14 mouse cellular contexts compared by ENCODE assay signal in genomic region chr5:123640181-123640580, GRCm38 (mm10).
"Had no signal": no experiment of that assay in that cellular context is flagged by ENCODE, and none has a peak within 500 bp of the region (broad histone marks: within the 10 kb centered on the region; RNA-seq: fewer than 3 reads in every experiment).

No protein-coding gene starts in this region.

- H3K9me3 ChIP-seq: limb, embryonic 15.5 days; liver, embryonic 12.5 days; midbrain, embryonic 10.5 days; midbrain, embryonic 15.5 days had no signal

- DNase-seq: kidney, adult 11 months; kidney, adult 9 months; kidney, postnatal 36 days; left cerebral cortex, postnatal 4 days; lung, embryonic 14.5 days; lung, postnatal 10 days; lung, postnatal 4 days; thymus, adult 18-20 months; thymus, postnatal 14 days had no signal

- H3K4me3 ChIP-seq: limb, embryonic 15.5 days; liver, embryonic 12.5 days; midbrain, embryonic 10.5 days; midbrain, embryonic 15.5 days had no signal

- H3K4me1 ChIP-seq: limb, embryonic 15.5 days; liver, embryonic 12.5 days; midbrain, embryonic 10.5 days; midbrain, embryonic 15.5 days had no signal

- H3K27ac ChIP-seq: kidney, postnatal 0 days; limb, embryonic 15.5 days; liver, embryonic 12.5 days; midbrain, embryonic 10.5 days; midbrain, embryonic 15.5 days had no signal

- H3K4me2 ChIP-seq: limb, embryonic 15.5 days; liver, embryonic 12.5 days; lung, embryonic 14.5 days; midbrain, embryonic 15.5 days had no signal

- ATAC-seq: liver, embryonic 12.5 days; midbrain, embryonic 15.5 days had no signal

- H3K9ac ChIP-seq: limb, embryonic 15.5 days; liver, embryonic 12.5 days; lung, embryonic 14.5 days; midbrain, embryonic 15.5 days had no signal

- H3K27me3 ChIP-seq: limb, embryonic 15.5 days; liver, embryonic 12.5 days; midbrain, embryonic 15.5 days had no signal
